Mouse (Mus musculus) liver, embryonic 18 days (tissue): ENCODE data around the gene Shq1. TPM values are rescaled to one million over a fixed set of nuclear protein-coding genes. Genes with fewer than 3 reads are reported as not detected.

Experiments
- polyA plus RNA-seq: library from polyadenylated mRNA; depleted of rRNA; stranded (reverse); fragments of >200 nt; gene quantifications from 2 replicates; pipeline ENCODE4 v1.2.3, GENCODE M21; 2012; rRNA removed

Shq1 gene
- 4.2 and 4.3 TPM in 2 replicates for polyA plus RNA-seq

DNA sequence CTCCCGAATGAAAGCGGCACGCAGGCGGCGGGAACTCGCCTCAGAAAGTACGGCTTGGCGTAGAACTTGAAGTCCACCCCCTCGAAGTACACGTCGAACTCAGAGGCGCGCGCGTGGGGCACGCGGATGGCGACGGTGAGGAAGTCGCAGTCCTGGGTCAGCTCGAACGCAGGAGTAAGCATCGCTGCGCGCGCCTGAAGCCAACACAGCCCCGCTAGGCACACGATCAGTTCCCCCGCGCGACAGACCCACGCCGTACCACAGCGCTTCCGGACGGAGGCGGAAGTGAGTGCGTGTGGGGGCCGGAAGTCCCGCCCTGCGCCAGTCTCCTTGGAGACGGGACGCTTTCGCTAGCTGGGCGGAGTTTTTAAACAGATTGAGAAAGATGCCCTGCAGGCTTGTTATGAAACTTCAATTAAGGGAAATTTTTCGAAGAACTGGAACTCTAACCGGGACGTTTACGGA, at the start of gene Shq1:
TSS of gene Shq1 (minus strand) at position 278 of the 465 bp plus-strand sequence.

DNA sequence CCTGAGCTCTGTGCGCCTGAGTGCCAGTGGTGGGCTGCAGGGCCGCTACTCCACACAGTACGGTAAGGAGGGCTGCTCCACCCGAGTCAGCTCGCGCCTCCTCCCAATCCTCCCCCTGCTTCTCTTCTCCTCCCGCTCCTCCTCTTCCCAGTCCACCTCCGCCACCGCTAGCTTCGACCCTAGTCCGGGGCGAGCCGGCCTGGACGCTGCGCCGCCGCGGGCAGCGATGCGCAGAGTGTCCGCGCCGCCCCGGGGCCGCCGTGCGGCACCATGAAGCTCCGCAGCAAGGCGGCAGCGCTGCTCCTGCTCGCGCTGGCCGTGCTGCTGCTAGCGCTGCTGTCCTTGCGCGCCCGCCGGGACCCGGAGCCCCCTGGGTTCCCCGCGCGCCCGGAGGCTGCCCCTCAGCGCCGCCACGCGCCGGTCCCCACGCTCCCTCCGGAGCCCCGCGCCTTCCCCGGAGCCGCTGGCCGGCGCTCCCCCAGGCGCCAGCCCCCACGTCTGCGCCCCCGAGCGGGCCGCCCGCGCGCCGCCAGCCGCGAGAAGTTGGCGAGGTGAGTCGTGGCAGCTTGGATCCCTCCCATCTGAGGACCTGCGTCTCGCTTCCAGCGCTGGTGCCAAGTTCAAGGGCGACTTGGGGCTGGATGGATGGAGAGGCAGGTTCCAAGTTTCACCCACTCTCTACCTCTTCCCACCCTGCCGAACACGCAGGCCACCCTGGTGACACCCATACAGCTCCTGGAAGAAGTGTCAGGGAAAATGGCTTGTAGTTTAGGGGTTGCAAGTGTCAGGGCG, 33.8 kb upstream of the Shq1 start, which contains the start of gene Gxylt2:
TSS of gene Gxylt2 (plus strand) at position 161 of the 792 bp plus-strand sequence.

Other genes with a start within 250 kb of the Shq1 start
- gene Gxylt2, start 33.6 kb upstream of the Shq1 start, polyA plus RNA-seq: 0.02 and 0.03 TPM in 2 replicates
- 11.9 and 13.6 TPM in 2 replicates for gene Ppp4r2, start 162.5 kb upstream of the Shq1 start, polyA plus RNA-seq